Mouse (Mus musculus) skeletal muscle tissue, adult 2 months (tissue): ENCODE measurements at regions not wholly inside any gene's neighbourhood (a gene's known extent, or its start where the extent isn't known, plus 50 kb on each side); places are given as distances from the start of the nearest gene placed in this dataset.
"Not testable (repeated sequence)": the region's sequence is repeated elsewhere in the genome, so short reads cannot be mapped to it uniquely, and the experiment has no call there.

Experiments
- DNase-seq: peaks from one replicate; pipeline ENCODE4 v3.0.0-alpha.2; 2012; ENCODE audit warnings: low read depth, low spot score

DNA sequence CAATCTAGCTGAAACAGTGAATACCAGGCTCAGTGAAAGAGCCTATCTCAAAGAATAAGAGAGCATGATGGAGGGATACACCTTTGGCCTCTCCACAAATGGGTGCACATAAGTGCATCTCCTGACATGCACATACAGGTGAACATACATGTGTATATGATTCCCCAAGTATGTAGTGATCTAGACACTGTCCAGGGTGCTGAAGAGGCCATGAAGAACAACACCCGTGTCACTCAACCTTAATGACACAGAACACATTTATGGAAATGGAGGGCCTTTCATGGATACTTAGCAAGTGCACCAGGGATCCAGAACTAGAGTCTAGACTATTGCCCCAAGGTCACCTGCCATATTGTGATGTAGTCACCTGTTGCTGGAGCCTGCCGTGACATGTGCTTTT lies 56.9 kb downstream of the Spata19 start:
- no peak for DNase-seq

DNA sequence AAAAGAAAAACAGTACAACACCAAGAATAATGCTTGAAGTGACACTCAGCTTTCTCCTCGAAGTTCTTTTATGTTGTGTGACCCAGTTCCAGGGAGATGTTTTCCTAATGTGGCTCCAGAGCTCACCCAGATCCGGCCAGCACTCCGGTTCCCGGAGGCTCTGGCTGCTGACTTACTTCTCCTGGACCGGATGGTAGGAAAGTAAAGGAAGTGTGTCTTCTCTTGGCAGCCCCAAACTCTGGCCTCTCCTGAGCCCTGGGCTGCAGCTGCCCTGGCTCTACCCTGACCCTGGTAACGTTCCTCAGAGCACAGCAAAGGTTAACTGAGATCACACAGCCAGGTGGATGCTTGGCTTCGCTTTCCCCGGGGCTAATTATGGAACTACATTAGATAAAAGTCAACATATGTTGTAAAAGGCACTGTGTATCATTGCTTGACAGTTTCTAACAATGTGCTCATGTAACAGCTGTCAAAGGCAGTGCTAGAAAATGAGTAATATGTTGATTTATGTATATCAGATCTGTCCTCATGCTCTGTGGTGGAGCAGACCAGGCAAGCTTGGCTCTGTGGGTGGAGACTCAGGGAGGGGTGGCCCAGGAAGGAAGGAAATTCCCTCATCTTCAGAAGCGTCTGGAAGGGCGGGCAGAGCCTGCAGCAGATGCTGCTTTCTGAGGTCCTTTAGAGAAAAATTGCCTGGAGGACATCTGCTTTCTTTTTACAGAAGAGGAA lies 57.5 kb downstream of the Spata19 start:
- no peak for DNase-seq

DNA sequence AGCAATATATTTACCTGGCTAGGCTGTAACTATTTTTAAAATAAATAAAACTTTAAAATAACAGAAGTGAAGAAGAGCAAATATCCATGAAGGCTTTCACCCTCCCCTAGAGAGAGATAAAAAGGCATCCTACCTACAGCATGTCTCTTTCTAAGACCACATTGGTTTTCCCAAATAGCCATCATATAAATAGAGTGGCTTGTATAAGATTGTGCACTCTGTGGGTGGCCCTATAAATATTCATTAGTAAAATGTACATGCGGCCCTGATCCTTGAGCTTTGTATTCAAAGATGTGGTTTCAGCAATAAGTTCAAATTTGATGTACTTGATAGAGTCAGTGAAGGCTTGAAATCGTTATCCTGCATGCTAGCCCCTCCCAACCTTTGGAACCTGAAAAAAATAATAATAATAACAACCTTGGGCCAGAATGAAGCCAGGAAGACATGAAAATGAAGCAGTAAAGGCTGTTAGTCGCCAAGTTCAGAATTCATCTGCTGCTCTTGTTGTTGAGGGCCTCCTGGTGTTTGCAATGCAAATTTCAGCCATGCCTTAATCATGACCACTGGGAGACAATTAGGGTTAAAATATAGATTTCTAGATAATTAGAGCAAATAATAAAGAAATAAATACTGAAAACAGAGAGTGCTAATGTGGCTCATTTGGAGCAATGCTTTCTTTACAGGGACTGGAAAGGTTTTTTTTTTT lies 61.9 kb downstream of the Spata19 start:
- DNase-seq: no peak

DNA sequence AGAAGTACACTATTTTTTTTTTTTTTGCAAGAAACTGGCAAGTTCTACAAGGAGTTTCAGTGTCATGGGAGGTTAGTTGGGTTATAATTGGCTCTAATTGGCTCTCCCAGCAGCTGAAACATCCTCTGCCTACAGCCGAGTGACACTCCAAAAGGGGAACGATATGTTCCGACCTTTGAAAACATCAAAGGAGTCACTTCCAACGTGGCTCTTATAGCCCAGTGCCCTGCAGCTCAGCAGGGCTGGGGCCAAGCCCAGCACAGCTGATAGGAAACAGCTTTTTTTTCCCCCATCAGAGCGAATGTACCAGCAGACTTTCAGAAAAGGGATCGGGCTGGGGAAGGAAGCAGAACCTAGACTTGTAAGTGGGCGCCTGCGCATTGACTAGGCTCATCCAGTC lies 64.4 kb downstream of the Spata19 start:
- peak; percentile 13 for DNase-seq

DNA sequence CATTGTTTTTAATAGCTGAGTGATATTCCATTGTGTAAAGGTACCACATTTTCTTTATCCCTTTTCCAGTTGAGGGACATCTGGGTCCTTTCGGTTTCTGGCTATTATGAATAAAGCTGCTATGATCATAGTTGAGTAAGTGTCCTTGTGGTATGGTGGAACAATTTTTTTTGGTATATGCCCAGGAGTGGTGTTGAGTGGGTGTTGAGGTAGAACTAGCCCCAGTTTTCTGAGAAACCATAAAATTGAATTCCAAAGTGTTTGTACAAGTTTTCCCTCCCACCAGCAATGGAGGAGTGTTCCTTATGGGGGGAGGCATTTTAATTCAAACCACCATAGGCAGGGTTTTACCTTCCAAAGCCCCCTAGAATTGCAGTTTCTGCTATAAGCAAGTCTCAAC lies 67.4 kb downstream of the Spata19 start:
- DNase-seq: no peak

DNA sequence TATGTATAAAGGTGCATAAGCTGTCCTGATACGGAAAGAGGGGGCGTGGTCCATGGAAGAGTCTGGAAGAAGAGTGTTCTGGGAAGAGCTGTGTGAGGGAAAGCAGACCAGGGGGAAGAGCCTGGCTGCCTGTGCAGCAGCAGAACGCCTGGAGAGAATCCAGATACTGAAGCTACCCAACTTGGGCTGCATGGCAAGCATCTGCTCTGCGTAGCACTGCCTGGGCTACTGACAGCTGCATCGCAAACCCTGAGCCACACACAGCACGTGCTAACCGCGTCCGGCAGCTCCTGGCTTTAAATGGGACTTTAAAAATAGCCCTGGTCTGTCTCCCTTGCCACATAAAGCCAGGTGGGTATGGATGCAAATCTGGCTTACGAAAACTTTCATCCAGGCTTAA lies 78.9 kb downstream of the Spata19 start:
- DNase-seq: no peak

DNA sequence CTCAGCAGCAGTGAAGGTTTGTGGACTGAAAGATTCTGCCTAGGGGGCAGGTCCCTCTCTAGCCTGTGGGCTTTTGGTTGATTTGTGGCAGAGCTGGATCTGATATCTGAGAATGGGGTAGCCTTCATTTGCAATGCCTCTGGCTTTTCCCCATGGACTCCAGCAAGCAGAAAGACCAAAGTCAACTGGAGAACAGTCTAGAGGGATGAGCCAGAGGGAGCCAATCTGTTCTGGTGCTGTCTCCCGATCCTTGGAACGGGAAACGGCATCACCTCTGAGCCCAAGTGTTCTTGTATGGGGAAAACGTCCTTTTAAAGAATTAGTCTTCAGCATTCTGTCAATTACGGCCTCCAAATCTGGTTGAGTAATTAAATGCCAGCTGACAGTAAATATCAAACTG lies 80.0 kb downstream of the Spata19 start:
- DNase-seq: no peak

DNA sequence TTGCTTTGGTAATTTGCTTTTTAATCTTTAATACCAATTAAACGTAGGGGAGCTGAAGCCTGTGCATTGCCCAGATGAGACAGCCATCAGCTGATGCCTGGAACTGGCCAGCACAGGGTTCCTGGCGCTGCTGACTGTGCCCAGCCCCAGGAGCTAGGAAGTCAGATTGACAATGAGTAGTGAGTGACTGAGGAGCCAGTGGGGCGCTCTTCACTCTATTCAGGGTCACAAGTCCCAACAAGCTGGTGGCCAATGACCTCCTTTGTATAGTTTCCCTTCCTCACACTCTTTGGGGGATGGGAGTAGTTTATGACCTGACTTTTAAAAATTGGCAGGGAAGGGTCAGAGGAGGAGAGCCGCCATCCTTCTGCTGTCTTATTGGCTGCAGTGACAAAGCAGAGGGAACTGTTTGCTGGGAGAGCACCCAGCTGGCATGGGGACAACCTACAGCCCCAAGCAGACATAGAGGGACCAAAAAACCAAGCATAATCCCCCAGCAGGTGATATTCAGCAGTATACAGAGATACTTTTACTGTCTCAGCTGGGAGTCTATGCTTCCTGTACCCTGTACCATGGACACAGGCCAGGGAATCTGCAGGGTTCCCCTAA lies 80.6 kb downstream of the Spata19 start:
- no peak for DNase-seq

DNA sequence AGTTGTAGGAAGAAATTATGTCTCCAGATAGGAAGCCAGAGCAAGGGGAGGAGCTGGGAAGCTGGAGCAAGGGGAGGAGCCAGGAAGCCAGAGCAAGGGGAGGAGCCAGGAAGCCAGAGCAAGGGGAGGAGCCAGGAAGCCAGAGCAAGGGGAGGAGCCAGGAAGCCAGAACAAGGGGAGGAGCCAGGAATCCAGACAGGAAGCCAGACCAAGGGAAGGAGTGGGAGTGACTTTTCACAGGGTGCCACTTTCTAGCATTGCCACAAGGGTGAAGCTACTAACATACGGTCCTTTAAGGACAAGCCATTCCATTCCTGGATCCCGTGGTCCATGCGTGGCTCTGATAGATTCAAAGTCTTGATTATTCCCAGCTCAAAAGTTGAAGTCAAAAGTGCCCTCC lies 81.7 kb downstream of the Spata19 start:
- no peak for DNase-seq

DNA sequence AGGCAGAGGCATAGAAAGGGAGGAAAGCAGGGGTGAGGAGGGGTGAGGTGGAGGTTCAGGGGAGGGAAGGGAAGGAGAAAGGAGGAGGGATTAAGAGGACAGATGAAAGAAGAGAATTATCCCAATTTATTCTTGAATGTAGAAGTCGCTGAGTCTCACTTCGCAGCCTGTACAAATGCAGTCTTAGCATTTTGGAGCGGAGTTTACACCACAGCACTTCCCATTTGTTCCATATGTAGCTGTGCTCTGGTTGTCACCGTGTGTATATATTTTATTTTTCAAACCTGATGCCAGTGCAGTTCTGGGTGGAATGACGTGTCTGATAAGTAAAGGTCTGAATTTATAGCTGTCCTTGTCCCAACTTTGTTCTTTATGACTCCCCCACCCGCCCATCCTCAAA lies 105.2 kb downstream of the Spata19 start:
- DNase-seq: no peak

DNA sequence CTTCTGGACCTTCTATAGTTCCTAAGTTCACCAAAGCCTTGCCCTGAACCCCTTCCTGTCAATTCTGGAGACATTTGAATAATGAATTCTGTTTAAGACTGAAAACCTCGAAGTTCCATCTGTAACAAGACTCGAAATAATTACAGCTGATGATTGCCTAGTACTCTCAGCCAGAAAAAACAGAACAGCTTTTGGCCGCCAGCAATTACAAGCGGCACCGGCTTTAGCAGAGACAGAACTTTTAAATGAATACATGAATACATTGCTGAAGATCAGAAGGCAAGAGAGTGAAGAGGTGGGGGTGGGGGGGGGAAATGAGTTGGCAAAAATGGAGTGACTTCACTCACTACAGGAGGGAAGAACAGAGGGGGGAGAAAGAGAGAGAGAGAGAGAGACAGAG lies 112.6 kb downstream of the Spata19 start:
- no peak for DNase-seq

DNA sequence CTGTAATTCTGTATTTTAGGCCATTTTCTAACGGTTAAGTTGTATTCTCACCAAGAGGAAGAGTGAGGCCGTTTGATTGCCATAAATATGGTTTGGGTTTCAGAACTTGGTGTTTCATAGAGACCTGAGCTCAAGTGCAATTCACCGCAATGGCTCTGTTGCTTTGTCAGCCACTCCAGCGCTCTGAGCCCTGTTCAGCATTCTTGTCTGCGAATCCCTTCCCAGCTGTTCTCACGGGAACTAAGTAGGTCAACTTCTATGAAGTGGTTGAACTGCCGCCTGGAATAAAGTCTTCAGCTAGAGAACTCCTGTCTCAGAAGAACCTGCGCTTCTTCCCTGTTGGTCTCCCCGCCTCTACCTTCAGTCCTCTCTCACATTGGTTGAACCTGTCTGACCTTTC lies 113.1 kb downstream of the Spata19 start:
- DNase-seq: no peak

DNA sequence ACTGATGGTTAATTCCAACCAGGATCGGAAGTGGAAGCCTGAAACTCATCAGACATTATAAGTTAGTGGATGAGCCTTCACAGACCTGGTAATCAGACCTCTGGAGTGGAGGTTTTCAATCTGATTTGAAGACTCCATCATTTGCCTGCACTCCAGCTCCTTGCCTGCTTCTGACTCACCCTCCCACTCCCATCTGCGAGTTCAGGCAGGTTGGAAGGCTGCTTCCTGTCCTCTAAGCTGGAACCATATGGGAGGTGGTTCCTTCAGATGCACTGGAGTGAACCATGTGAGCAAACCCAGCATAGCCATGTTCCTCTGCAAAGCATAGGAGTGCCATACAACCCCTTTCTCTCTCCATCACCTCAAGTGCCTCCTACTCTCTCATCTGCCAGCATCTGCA lies 114.6 kb downstream of the Spata19 start:
- DNase-seq: no peak

DNA sequence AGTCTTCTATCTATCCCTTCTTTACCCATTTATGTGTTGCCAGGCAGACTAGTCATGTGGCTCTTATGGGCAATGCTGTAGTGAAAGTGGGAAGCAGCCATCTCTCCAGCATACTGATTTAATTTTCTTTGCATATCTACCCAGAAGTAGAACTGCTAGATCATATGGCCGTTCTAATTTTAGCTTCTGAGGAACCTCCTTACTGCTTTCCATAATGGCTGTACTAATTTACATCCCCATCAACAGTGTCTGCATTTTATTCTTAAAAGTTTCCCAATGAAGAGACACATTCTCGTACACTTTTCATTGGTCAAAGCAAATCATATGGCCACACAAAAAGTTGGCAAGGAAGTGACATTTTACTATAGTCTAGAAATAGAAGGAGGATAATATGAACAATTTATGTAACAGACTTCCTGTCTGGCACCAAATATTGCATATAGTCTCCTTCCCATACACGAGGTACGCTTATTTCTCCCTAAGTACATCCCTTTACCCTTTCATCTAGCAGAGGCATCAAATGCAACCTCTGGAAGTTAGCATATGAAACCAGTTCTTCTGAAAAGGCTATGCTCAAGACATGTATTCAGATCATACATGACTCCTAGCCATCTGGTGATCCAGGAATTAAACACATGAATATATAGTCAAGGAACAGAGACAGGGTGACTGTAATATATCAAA lies 119.0 kb downstream of the Spata19 start:
- DNase-seq: no peak

DNA sequence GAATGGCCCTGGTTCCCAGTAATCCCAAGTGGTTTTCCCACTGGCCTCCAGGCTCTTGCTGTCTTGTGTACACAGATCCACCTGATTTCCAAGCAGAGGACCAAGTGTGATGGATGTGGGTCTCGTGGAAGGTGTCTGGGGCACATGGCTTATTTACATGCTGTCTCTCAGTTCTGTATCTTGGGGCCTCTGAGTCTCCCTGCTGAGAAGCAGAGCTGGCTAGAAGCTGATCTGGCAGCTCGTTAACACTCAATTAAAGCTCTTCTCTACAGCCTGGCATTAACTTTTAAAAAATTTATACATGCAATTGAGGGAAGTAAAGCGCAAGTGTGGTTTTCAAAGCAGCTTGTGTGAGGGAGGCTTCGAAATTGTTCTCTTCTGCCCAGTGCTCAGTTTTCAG lies 121.4 kb downstream of the Spata19 start:
- no peak for DNase-seq

DNA sequence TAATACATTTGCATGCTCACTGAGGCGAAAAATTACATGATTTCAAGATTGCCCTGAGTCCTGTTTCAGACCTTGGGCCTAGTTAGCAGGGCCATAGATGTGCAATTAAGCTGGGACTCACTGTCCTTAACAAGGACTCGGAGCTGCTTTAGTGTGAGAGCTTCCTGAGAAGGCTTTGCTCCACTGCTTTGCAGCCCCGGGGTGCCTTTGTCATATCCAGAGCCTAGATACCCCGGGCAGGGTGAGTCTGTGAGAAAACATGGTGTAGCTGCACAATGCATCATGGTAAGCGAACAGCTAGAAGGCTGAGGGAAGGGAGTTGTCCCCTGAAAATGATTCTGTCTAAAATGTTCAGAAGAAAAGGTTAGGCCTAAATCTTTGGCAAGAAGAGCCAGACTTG lies 123.1 kb downstream of the Spata19 start:
- no peak for DNase-seq

DNA sequence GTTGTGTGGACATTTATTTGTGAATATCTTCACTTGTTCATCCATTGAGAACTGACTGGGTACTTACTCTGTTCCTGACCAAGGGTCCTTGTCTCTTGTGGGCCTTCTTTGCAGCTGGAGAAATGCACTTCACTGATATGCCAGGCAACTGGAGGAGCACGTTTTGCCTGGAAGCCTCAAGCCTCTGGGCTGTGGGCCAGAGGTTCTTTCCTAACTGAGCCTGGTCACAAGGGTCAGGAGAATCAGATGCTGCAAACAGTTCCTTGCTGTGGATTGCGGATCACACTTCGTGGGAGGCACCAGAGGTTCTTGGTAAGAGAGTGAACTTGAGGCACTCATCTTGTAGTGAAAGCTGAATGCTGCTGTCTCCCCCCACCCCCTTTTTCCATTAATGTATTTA lies 124.6 kb downstream of the Spata19 start:
- DNase-seq: no peak

DNA sequence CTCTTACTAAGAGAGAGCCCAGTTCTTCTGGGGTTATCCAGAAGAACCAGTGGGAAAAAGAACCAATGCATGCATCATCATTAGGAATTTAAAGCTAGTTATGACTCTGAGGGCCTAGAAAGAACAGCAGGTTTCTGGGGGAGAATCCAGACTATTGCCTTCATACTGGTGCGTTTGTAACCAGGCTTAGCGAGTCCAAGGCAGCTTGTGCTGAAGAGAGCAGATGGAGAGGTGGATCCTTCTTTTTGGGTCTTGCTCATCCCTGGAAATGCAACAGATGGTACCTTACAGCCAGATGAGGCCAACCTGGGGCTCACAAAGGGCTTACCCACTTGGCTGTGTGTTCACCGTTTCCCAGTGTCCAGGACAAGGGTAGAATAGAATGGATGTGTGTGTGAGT lies 130.1 kb downstream of the Spata19 start:
- no peak for DNase-seq

DNA sequence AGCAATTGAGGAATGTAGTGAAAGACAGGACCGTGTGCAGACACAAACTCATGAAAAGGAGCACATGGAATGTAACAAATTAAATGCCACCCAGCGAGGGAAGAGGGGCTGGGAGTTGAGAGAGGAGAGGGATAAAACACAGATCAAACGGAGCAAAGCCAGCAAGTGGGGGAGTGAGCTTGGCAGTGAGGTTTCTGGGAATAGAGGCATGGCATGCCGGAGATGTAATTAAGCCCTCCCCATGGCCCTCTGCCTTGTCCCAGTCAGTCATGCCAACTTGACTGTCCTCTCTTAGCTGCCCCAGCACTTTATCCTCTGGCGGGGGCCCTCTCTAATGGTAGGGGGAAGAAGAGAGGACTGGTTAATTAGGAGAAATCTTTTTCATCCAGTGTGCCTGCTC lies 141.9 kb downstream of the Spata19 start:
- DNase-seq: no peak

DNA sequence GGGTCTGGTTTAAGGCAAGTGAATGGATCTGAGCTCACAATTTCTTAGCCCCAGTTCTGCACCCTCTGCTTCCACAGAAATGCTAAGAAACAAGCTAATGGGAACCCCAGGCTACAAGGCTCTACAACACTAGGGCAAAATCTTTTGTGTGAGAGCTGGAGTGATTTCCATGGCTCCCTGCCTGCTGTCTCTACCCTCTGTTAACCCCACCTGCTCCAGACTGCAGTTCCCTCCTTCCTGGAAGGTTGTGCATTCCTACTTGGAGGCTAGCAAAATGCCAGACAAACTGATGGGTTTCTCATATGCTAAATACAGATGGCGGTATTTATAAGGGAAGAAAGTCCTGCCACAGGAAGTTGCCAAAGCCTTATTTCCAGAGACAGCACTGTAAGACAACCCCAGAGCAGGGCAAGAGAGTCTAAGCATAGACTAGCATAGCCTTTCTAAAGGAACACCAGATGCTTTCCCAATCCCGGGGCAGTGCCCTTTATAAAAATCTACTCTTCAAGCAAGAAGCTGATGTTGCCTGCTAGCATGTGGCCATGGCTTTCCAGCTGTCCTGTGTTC lies 145.1 kb downstream of the Spata19 start:
- no peak for DNase-seq

DNA sequence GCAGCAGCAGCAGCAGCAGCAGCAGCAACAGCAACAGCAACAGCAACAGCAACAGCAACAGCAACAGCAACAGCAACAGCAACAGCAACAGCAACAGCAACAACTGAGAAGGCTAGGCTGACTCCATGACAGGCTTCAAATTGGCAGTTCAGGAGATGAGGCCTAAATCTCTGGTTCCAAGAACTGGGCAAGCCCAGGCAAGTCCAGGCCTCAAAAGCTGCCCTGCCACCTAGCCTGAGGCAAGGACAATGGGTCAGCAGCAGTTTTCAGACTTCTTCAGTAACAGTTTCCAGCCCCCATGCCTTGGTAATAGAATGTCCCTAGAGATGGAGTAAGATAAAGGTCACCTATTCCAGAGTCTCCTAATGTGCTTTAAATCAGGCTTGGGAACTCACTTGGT lies 158.1 kb downstream of the Spata19 start:
- not testable (repeated sequence) for DNase-seq
